Mouse (Mus musculus): ENCODE data around the gene Tcf7.
A peak's percentile ranks its signal among the peaks of the same experiment; 100 is the strongest.
"Not testable (repeated sequence)": the region's sequence is repeated elsewhere in the genome, so short reads cannot be mapped to it uniquely, and the experiment has no call there.

Tcf7 gene

GRCm38 (mm10) chr11:52227053-52227452, 55.8 kb downstream of the Tcf7 start:
- DNase-seq, result no peak

DNA sequence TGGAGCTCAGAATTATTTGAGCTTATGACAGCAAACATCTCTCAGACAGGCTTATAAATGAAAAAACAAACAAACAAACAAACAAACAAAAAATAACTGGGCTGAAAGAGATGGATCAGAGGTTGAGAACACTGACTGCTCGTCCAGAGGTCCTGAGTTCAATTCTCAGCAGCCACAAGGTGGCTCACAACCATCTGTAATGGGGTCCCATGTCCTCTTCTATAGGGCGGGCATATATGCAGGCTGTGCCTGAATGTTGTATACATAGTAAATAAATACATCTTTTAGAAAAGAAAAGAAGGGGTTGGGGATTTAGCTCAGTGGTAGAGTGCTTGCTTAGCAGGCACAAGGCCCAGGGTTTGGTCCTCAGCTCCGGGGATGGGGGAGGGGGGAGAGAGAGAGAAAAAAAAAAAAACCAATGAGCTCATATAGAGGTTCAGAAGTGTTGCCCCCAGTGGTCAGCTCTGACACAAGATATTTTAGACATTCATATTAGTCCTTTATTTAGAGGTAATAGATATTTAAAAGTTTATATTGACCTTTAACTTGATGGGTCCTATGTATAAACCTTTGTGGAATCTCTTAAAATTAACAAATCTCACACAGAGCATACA, 56.7 kb downstream of the Tcf7 start:
- DNase-seq, result no peak

DNA sequence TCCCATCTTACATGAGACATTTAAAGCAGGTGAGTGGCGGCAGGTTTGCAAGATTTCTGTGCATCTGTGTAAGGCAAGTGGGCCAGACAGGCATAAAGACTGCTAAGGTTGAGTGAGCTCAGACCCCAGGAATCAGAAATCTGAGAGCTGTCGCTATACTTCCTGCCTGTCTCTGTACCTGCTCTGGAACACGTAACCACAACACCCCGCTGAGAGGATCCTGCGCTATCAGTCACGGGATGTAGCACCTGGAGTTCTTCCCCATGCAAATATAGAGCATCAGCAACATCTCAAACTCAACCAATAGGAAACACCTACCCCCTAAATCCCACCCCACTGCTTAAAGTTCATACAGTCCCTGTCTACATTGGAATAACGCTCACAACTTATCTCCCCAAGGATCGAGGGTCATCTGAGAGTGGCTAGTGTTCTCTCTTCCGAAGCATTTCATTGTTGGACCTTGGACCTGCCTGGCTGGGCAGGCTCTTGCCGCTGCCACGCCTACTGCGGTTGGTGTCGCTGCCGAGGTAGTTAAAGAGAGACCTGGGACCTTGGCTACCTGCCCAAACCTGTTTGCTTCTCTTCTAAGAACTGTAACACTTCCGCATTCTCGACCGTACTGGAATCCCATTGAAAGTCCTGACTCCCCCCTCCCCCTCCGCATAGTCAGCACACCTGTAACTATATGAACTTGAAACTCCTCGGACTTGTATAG, 58.7 kb downstream of the Tcf7 start:
- DNase-seq, result peak; percentile 83 to 92

DNA sequence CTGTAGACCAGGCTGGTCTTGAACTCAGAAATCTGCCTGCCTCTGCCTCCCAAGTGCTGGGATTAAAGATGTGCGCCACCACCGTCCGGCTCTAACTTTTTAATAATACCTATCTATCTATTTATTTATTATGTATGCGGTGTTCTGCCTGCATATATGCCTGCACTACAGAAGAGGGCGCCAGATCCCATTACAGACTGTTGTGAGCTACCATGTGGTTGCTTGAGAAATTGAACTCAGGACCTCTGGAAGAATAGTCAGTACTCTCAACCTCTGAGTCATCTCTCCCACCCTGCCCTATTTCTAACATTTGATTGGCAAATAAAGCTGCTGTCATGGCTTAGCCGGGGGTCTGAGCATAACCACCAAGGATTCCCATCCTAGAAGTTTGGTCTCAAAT, 59.9 kb downstream of the Tcf7 start:
- peak in 1 of 2 experiments; percentile 24 for DNase-seq

GRCm38 (mm10) chr11:52221921-52222320, 60.9 kb downstream of the Tcf7 start:
- not testable (repeated sequence) for DNase-seq

- DNase-seq, result peak; percentile 91
These were observed 62.5 kb downstream of the Tcf7 start for GRCm38 (mm10) chr11:52220282-52220681.

- DNase-seq, result no peak
These were observed 68.9 kb downstream of the Tcf7 start, which contains the start of gene Olfr1371 for GRCm38 (mm10) chr11:52213887-52214286. TSS of gene Olfr1371 (minus strand) at chr11:52213987.
